Mouse (Mus musculus) urinary bladder, postnatal 25 days (tissue): Measurements from ENCODE around the gene Jmy.

ENCODE experiments used
- DNase-seq: peaks from one replicate; pipeline ENCODE4 v3.0.0; 2022; ENCODE audit warnings: low spot score

The Jmy gene

DNA sequence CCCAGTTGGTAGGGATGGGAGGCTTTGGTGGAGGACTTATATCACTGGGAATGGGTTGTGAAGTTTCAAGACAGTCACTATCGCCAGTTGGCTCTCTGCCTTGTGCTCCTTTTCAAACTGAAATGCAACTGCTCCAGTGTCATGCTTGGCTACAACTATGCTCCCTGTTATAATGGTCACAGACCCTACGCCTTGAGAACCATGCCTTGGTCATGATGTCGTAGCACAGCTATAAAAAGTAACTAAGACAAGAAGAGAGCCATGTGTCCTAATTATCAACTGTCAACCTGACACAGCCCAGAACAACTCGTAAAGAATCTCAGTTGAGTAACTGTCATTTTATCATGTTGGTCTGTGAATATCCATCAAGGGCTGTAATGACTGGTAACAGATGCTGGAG, 41.0 kb downstream of the Jmy start:
- no peak for DNase-seq

DNA sequence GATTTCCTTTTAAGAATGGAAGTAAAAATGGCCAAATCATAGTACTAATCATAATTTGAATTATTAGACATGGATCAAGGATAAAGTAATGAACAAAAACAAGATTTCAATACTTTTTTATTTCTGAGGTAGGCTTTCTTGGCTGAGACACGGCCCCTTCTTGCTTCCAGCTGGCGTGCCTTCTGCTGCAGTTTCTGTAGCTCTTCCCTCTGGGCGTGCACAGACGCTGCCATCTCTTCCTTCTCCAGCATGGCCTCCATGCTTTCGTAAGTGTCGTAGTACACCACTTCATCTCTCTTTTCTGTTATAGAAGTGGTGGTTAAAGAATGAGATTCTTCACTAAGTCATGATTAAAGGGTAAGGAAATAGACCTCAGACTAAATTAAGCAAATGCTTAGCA, 46.3 kb downstream of the Jmy start:
- no peak for DNase-seq

DNA sequence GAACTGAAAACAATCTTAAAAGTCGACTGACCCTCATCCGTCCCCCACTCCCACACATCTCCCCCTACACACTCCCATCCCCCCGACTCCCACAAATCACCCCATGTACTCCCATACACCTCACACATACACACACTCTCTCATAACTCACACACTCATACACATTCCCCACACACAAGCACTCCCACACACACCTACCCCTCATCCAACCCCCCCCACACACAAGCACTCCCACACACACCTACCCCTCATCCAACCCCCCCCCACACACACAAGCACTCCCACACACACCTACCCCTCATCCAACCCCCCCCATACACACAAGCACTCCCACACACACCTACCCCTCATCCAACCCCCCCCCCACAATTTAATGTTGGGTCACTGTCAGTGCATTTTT, 59.4 kb downstream of the Jmy start:
- no peak for DNase-seq

DNA sequence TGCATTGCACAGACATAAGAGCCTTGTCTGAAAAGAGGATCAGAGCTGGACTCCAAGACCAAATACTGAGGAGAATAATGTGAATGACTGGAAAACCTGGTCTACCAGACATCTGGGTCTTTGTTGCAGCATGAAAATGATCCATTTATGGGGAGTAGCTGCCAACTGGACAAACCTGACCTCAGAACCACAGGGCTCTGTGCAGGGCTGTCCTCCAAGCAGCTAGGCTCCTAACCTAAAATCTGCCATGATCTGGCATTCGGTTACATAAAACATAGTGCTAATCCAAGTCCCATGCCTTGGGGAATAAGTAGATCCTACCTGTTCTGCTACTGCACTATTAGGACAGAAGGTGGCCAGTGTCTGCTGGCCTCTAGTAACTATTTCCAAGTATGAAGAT, 70.4 kb downstream of the Jmy start:
- no peak for DNase-seq

DNA sequence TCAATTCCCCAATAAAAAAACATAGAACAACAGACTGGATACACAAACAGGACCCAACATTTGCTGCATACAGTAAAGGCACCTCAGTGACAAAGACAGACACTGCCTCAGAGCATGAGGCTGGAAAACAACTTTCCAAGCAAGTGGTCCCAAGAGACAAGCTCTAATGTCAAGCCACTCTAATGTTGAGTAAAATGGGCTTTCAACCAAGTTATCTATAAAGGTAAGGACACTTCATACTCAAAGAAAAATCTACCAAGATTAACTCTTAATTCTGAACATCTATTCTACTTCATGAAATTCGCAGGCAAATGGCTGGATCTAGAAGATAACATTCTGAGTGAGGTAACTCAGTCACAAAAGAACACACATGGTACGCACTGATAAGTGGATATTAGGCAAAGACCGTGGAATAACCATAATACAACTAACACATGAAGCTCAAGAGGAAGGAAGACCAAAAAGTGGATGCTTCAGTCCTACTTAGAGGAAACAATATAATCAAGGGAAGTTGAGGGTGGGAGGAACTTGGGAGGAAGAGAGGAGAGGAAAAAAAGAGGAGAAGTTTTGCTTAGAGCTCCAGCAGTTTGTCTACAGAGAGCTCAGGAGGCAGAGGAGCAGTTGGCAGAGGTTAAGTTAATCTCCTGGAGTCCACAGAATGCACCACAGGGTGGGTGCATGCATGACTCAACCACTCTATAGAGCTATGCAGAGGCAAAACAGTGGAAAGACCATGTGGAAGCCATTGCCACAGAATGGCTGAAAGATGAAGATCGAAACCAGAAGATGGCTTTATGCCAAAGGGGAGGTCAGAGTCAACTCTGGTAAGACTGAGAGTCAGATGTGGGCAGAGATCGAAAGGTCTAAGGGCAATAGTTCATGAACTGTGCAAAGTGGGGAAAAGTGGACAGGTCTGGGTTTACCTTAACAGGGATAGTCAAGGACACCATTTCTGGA, 71.4 kb downstream of the Jmy start:
- DNase-seq, result no peak

DNA sequence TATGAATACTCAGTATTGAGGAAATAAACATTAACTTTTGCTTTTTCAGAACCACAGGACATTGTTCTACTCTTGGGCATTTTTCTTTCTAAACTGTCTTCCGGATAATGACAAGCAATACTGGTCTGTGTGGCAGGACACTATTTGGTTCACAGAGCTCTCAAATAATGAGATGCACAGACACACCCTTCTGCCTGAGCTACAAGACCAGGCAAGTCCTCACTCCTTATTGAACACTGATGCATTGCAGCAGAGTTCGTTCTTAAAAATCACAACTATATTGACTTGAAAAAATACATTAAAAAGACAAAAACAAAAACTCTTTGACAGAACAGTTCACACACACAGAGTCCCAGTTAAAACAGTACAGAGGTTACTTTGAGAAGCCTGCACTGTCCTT, 76.4 kb downstream of the Jmy start:
- no peak for DNase-seq

DNA sequence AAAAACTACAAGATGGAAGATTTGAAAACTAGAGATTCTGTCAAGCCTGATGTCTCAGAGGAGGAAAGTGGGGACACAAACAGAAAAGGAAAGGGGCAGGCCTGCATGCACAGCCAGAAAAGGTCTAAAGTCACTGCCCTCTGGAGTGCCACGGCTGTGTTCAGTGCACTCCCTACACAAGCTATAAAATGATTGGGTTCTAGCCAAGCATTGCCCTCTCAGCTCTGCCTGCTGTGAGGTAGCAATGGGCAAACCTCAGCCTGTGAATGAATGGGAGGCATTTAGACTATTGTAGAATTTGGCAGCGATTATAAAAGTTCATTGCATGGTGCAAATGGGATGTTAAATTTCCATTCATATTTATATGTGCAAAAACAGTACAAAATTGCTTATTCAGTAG, 79.8 kb downstream of the Jmy start:
- no peak for DNase-seq

DNA sequence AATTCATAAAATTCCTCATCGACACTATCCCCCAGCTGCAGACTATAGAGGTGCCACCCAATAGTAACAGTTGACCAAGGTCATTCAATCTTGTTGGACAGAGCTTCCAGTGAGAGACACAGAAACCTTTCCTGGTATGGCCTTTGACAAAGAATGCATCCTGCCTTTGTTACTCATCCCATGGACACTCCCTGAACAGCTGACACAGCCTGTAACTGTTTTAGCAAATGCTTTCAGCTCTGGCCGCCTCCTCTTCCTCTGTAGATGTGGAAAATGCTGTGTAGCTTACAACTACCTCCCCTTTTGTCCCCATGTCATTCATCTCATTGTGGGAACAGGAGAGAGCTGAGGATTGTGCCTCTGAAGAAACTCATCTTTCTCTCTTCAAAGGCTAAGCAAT, 81.3 kb downstream of the Jmy start:
- DNase-seq, result no peak

DNA sequence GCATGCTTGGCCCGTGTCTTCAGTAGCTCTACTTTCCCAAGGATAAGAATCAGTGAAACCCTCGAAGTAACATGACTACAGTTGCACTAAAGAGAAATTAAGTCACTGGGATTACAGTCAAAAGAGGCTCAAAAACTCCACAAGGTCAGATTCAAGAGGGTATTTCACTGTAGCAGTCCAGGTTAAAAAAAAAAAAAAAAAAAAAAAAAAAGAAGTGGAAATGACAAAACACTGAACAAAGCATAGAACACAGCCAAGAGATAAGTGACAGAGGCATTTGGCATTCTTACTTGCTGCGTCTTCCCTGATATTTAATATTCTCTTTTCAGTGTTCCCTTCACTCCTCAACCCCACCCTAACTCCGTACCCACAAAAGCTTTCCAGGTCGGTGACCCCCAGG, 84.6 kb downstream of the Jmy start:
- DNase-seq, result no peak

DNA sequence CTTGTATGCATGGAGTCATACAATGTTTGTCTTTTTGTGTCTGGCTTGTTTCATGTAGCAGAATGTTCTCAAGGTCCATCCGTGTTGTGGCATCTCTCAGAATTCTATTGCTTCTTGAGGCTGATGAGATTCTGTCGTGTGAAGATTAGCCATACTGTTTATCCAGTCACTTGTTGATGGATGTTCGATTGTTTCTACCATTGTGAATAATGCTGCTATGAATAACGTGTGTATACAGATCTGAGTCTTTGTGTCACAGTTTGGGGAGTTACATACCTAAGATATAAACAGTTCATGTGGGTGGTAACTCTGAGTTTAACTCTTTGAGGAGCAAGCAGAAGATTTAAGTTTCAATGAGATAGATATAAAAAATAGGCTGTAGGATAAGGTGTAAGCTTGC, 89.3 kb downstream of the Jmy start:
- no peak for DNase-seq

DNA sequence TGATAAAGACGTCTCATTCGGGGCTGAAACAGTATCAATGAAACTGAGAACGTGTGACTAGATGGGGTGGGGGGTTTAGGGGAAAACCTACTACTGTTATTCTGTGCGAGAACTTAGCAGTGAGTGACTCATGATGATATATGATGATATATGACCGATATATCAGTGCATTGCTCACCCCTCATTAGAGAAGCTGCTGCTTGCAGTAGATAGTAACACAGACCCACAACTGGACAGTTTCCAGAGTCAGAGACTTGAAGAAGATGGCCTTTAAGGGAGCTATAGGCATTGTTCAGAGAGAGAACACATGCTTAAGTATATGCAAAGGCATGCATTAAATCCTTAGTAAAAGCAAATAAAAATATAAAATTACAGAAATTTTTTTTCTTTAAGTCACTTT, 92.8 kb downstream of the Jmy start:
- no peak for DNase-seq

DNA sequence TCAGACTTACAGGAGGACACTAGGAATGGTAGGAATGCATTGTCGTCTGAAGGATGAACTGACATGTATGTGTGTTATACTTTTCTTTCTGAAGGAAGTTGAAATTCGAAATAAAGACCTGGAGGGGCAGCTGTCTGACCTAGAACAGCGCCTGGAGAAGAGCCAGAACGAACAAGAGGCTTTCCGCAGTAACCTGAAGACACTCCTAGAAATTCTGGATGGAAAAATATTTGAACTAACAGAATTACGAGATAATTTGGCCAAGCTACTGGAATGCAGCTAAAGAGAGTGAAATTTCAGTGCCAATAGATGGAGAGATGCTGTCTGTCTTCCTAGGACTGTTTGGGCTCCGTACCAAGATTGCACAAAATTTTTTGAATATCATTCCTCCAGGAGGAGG, 97.7 kb downstream of the Jmy start:
- no peak for DNase-seq

DNA sequence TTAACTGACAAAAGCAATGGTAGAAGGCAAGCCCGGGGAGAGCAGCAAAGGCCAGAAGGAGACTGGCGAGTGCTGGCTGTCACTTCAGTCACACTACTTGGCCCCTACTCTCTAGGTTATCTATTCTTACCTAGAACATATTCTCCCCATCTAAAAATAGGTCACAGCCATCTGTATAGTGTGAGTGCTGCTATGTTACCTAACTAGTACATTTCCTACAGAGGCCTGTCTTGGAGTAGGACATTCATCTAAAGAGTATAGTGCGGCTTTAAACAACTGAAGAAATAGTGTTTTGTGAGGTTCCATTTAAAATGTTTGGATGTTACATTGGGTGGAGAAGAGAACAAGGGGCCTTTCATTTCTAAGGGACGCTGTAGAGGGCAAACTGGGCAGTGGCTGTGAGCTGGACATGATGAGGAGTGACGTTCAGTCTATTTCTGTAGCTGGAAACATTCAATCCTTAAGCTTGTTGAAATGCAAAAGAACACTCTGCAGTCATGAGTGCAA, 99.8 kb downstream of the Jmy start:
- no peak for DNase-seq

DNA sequence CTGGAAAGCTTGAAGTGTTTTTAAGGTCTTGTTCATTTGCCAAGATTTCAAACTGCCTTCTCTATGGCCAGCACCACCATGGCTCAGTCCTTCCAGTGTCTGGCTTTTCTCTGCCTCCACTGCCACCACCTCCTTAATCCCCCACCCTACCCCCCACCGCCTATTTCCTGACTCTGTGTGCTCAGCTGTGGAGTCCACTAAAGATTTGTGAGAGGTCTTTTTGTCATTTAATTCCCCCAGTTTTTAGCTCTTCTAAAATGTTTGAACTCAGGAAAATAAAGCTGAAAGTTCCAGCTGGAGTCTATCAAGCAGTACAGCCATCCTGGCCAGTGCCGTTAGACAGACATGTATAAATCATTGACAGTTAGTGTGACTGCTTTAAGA, 110.4 kb downstream of the Jmy start:
- DNase-seq, result no peak

DNA sequence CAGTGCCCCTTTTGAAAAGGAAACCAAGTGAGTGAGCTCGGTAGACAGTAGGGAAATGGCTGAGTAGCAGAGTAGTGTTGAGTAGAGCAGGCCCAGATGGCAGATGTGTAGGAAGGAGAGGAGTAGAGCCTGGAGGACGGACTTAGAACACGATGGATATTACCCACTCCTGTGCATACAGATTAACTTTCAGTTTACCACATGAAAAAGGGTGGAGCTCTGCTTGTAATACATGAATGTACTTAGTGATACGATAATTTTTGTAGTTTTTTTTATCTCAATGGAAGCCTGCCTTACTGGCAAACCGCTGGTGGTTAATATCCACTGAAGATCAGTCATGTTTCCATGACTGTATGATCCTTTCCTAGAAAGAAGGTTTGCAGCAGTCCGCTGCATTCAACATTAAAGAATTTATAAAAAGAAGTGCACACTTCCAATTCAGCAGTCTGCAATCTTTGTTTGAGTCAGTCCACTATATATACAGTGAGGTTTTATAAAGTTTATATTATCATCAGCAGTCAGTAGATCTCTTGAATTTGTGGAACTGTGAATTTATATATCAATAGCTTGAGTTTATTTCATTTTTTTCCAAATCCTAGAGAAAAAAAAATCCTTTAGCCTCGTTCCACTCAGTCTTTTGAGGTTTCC, 110.9 kb downstream of the Jmy start:
- no peak for DNase-seq

DNA sequence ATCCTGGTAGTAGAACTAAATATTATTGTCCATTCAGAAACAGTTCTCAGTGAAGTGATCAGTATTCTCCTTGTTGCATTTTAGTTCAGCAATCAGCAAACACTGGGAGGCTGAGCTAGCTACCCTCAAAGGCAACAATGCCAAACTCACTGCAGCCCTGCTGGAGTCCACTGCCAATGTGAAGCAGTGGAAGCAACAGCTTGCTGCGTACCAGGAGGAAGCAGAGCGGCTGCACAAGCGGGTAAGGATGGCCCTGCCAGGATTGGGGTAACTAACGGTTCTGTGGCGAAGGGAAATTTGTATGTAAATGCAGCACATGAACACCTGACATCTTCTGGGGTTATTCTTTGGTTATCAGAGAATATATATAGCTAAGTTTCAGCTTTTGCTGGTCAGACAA, 112.2 kb downstream of the Jmy start:
- DNase-seq, result no peak

DNA sequence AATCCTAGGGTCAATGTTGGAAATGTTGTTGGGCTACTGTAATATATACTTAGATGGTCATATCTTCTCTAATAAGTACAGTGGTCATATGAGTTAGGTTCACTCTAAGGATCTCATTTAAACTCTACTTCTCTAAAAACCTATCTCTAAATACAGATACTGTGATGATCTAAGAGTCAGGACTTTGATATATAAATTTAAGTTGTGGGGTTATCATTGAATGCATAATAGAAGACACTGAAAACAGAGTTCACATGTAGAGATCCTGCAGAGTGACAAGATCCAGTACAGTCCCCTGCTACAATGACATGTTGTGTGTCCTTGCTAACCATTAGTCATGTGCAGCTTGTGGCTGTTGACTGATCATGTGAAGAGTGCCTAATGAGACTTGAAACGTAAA, 114.5 kb downstream of the Jmy start:
- no peak for DNase-seq

DNA sequence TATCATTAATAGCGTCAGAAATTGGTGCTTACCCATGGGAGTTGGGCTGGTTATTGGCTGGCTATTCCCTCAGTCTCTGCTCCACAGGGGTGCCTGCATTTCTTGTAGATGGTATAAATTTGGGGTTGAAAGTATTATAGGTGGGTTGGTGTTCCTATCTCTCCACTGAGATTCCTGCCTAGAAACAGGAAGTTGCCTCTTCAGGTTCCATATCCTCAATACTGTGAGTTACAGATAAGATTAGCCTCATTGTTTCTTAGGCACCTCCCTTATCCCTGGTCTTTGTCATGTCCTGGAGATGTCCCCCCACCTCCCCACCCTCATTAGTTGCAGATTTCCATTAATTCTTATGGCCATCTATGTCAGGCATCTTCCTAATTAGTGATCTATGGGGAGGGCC, 115.1 kb downstream of the Jmy start:
- DNase-seq, result no peak

DNA sequence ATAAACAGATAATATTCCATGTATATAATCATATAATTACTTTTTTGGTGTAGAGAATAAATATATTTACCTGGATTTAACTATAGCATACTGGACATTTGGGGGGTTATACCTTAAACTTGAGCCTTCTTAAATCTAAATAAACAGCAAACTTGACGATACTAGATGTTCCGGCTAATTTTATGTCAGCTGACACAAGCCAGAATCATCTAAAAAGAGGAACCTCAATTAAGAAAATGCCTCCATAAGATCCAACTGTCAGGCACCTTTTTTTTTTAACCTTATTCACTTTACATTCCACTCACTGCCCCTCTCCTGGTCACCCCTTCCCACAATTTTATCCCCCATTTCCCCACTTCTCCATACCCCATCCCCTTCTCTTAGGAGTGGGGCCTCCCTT, 116.0 kb downstream of the Jmy start:
- no peak for DNase-seq

DNA sequence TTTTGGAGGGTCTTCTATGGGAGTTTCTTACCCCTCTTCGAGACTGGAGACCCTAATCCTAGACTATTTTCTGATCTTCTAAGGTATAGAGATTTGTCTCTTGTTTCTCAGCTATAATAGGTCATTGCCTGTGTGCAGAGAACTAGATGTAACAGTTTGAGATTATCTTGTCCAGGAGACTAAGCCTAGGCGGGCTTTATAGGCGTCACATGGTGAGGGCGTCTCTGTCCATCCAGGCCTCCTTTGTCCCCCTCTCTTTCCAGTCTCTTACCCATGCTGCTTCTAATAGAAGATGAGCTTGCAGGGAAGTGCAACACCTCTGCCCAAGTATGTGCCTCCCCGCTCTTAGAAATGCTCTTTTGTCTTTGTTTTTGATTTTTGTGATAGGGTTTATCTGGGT, 116.5 kb downstream of the Jmy start:
- no peak for DNase-seq

DNA sequence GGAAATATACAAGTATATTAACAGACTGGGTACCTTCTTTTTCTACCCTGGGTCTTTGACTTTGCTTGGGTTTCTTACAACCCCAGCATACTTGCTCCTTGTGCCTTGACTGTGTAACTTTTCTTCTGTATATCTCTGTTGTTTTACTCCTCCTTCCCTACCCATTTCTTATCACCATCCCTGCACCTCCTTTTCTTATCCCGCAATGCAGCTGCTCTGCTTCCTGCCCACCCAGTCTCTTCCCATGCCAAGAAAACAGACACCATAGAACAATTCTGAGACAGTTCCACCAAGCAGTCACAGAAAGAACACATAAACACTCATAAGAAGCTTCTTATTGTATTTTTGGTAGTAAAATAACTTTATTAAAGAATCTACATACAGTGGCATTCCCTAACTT, 118.3 kb downstream of the Jmy start:
- no peak for DNase-seq

DNA sequence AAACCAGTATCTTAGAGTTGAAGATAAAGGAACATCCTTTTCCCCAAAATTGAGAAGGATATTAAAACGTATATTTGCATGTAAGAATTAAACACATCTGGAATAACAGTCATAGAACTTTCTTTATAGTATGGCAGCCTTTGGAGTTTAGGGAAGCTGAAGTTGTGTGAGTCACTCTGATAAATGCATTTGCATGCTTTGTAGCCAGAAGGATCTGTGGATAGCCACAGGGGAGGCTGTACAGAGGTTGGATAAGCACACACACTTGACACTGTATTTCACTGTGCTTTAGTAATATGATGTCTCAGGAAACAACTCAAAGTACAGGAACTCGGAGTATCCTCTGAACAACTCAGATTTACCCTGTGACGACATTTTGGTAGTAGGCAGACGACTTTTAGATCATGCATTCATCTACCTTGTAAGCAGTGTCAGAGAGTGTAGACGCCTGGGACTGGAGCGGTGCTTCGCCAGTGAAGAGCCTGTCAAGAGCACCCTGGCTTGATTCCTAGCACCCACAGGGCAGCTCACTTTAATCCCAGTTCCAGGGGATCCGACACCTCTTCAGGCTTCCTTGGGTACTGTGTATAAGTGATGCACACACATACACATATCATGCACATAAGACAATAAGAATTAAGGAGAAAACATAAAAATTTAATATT, 119.1 kb downstream of the Jmy start:
- DNase-seq, result no peak
